Mouse (Mus musculus) layer of hippocampus, adult 8-10 months (tissue): Measurements from ENCODE around the gene Scnn1a. TPM values are rescaled to one million over a fixed set of nuclear protein-coding genes. Genes with fewer than 3 reads are reported as not detected.

Source experiments
- DNase-seq, 2 experiments: peaks; one replicate each; pipeline ENCODE4 v3.0.0; 2022; ENCODE audit warnings: low spot score in 2 of 2
- total RNA-seq, 4 experiments: library from RNA; stranded (reverse); gene quantifications; 2 replicates each; pipeline ENCODE4 v1.2.4; 2022

Scnn1a gene
- total RNA-seq, 4 experiments from 2014 or later = 4.3 to 5.6 (median 5.3) TPM

GRCm38 (mm10) chr6:125360846-125361245 lies 40.4 kb downstream of the Scnn1a start:
- DNase-seq = no peak

- peak in 1 of 2 experiments; percentile 36 for DNase-seq
Measured at GRCm38 (mm10) chr6:125361467-125362291, 41.2 kb downstream of the Scnn1a start.

GRCm38 (mm10) chr6:125363021-125363420 lies 42.6 kb downstream of the Scnn1a start:
- no peak for DNase-seq

GRCm38 (mm10) chr6:125363451-125364242 lies 43.2 kb downstream of the Scnn1a start:
- no peak for DNase-seq

- no peak for DNase-seq
Measured at GRCm38 (mm10) chr6:125364448-125364847, 44.0 kb downstream of the Scnn1a start.

- DNase-seq = no peak
Measured at GRCm38 (mm10) chr6:125365522-125365921, 45.1 kb downstream of the Scnn1a start.

- no peak for DNase-seq
Measured at GRCm38 (mm10) chr6:125366133-125366532, 45.7 kb downstream of the Scnn1a start.

GRCm38 (mm10) chr6:125367758-125368371 lies 47.4 kb downstream of the Scnn1a start:
- DNase-seq = no peak

- DNase-seq = no peak
Measured at GRCm38 (mm10) chr6:125377042-125377441, 56.6 kb downstream of the Scnn1a start.

GRCm38 (mm10) chr6:125377582-125378451 lies 57.4 kb downstream of the Scnn1a start:
- DNase-seq = no peak

GRCm38 (mm10) chr6:125378621-125379020 lies 58.2 kb downstream of the Scnn1a start:
- no peak for DNase-seq

GRCm38 (mm10) chr6:125379781-125380180 lies 59.3 kb downstream of the Scnn1a start:
- DNase-seq = no peak

GRCm38 (mm10) chr6:125380372-125381360 lies 60.2 kb downstream of the Scnn1a start, which contains the start of gene Plekhg6:
Plekhg6 (minus strand) TSS chr6:125380793.
- DNase-seq = no peak

- no peak for DNase-seq
Measured at GRCm38 (mm10) chr6:125382024-125382423, 61.6 kb downstream of the Scnn1a start.

- no peak for DNase-seq
Measured at GRCm38 (mm10) chr6:125385066-125385974, 64.9 kb downstream of the Scnn1a start.

GRCm38 (mm10) chr6:125386080-125386479 lies 65.6 kb downstream of the Scnn1a start:
- DNase-seq = no peak

- DNase-seq = no peak
Measured at GRCm38 (mm10) chr6:125389853-125390252, 69.4 kb downstream of the Scnn1a start.
